Mouse (Mus musculus) midbrain, embryonic 16.5 days (tissue): Measurements from ENCODE around the gene Zfp827. TPM values are rescaled to one million over a fixed set of nuclear protein-coding genes. Genes with fewer than 3 reads are reported as not detected.
A peak's percentile ranks its signal among the peaks of the same experiment; 100 is the strongest.

ENCODE experiments used
- ATAC-seq: fragments of 200-750 bp; cut with Nextera tagmentation; 2 replicates; pipeline ENCODE4 v1.8.0; 2017; ENCODE audit warnings: moderate TSS enrichment
- H3K27ac ChIP-seq: fragments of 300-500 bp; sonication (generic); 2 replicates; pipeline ENCODE4 v1.5.1; 2014; ENCODE audit warnings: mild to moderate bottlenecking, low read length, mixed read lengths
- H3K27me3 ChIP-seq: fragments of 300-500 bp; sonication (generic); 2 replicates; pipeline ENCODE4 v1.6.1; 2014; ENCODE audit warnings: low read depth, low read length, mixed read lengths; ENCODE audit not compliant: control insufficient read depth, insufficient read depth
- H3K36me3 ChIP-seq: fragments of 300-500 bp; sonication (generic); 2 replicates; pipeline ENCODE4 v1.6.1; 2014; ENCODE audit warnings: mild to moderate bottlenecking, low read length, moderate library complexity, mixed read lengths; ENCODE audit not compliant: control insufficient read depth, insufficient read depth
- H3K4me1 ChIP-seq: fragments of 300-500 bp; sonication (generic); 2 replicates; pipeline ENCODE4 v1.6.1; 2014; ENCODE audit warnings: mild to moderate bottlenecking, low read length, mixed read lengths; ENCODE audit not compliant: control insufficient read depth, insufficient read depth
- H3K4me2 ChIP-seq: fragments of 300-500 bp; sonication (generic); 2 replicates; pipeline ENCODE4 v1.6.1; 2014; ENCODE audit warnings: mild to moderate bottlenecking, low read length, mixed read lengths
- H3K4me3 ChIP-seq: fragments of 300-500 bp; sonication (generic); 2 replicates; pipeline ENCODE4 v1.5.1; 2014; ENCODE audit warnings: low read depth, mild to moderate bottlenecking, low read length, moderate library complexity, mixed read lengths
- H3K9ac ChIP-seq: fragments of 300-500 bp; sonication (generic); 2 replicates; pipeline ENCODE4 v1.6.1; 2014; ENCODE audit warnings: low read depth, low read length, mixed read lengths
- H3K9me3 ChIP-seq: fragments of 300-500 bp; sonication (generic); replicated peaks from 2 replicates; pipeline ENCODE4 v1.6.1; 2014; ENCODE audit warnings: mild to moderate bottlenecking, low read length, mixed read lengths; ENCODE audit not compliant: control insufficient read depth, poor library complexity, severe bottlenecking
- WGBS: fragments of 180-500 bp; shearing (Covaris S2); extraction: QIAGEN DNeasy Blood & Tissue Kit; methylation state at CpG from one replicate; pipeline ENCODE4 v1.1.7; 2014; 5-methylcytosine and 5-hydroxymethylcytosine counted together
- polyA plus RNA-seq: library from polyadenylated mRNA; unstranded; fragments of >200 nt; fragmentation: Nextera tagmentation; extraction: Ambion mirVana; gene quantifications from 2 replicates; pipeline ENCODE4 v1.2.1, GENCODE M21; 2015

Zfp827 gene
- polyA plus RNA-seq, 1 experiment from 2014 or later: 11.6 TPM

DNA sequence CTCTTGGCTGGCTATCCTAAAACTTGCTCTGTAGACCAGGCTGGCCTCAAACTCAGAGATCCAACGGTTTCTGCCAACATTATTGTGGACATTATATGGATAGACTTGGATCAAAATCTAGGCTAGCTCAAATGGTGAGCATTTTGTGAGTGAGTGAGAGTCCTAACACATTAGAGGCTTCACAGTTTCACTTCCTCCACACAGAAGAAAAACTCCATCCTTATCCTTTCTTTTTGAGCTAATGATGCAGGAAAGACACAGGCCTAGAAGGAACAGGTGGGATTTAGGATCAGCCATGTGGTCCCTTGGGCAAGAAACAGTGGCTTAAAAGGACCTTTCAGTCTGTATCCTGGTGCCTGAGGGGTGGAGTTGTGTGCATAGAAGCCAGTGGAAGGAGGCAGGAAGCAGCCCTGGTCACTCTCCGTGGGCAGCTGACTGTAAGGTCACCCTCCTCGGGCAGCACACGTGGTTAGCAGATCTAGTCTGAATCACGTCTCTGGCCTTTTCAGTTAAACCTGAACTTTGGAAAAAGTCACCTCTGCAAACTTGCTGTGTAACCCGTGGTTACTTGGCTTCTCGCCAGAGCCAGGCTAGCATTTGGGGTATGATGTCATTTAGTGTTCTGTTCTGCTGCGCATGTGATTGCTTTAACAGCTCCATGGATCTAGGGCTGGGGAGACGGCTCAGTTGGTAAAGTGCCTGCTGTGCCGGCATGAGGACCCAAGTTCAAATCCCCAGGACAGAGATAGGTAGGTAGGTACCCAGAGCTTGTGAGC lies 134.5 kb downstream of the Zfp827 start:
- Histone ChIP-seq H3K27me3 (no peaks in the 10 kb centered on the region), H3K9me3 (no peaks in the 10 kb centered on the region), H3K9ac (no peak overlapping the region), H3K4me2 (no peak overlapping the region), H3K36me3 (peaks cover 5% of the 10 kb centered on the region; the same call in 1 of the 2 replicates), H3K4me3 (no peak overlapping the region), H3K4me1 (peaks cover 2% of the 10 kb centered on the region; the same call in 1 of the 2 replicates), H3K27ac (no peak overlapping the region)
- ATAC-seq: 0 out of 2 replicates have a peak, but pooled peaks have one; percentile 52
- 65% methylated on average over 10 of the region's 10 CpGs for WGBS

GRCm38 (mm10) chr8:79164336-79164735 lies 136.1 kb downstream of the Zfp827 start:
- ATAC-seq: no peak
- Histone ChIP-seq H3K27ac (no peak overlapping the region), H3K4me2 (no peak overlapping the region), H3K9me3 (no peaks in the 10 kb centered on the region), H3K4me3 (no peak overlapping the region), H3K4me1 (peaks cover 2% of the 10 kb centered on the region; the same call in 1 of the 2 replicates), H3K36me3 (0 out of 2 replicates have a peak, but pooled peaks cover 2% of the 10 kb centered on the region), H3K27me3 (no peaks in the 10 kb centered on the region), H3K9ac (no peak overlapping the region)
- 26% methylated on average over 1 of the region's 1 CpGs for whole genome bisulfite sequencing

DNA sequence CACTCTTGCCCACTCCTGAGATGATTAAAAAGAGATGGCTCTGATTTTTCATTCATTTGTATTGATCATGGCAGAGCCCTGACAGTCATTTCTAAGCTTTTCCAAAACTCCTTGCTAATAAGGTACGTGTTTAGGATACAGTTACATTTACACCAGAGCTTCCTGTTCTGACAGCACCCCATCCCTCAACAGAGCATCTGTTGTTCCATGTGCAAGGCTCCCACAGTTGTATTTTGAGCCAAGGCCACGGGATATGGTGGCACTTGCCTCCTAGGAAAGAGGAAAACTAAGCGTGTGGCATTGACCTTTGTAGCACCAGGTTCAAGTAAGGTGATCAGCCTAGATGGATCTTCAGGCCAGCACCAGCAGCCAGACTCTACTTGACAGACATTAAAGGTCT lies 137.0 kb downstream of the Zfp827 start:
- H3K4me3 ChIP-seq: no peak overlapping the region
- no peak overlapping the region for H3K27ac ChIP-seq
- peaks cover 2% of the 10 kb centered on the region; the same call in 1 of the 2 replicates for H3K4me1 ChIP-seq
- H3K27me3 ChIP-seq: no peaks in the 10 kb centered on the region
- H3K9ac ChIP-seq: no peak overlapping the region
- ATAC-seq: no peak
- no peak overlapping the region for H3K4me2 ChIP-seq
- WGBS: 97% methylated on average over 3 of the region's 3 CpGs
- H3K36me3 ChIP-seq: 0 out of 2 replicates have a peak, but pooled peaks cover 2% of the 10 kb centered on the region
- no peaks in the 10 kb centered on the region for H3K9me3 ChIP-seq

- H3K4me3 ChIP-seq: no peak overlapping the region
- WGBS: 64% methylated on average over 4 of the region's 4 CpGs
- no peaks in the 10 kb centered on the region for H3K27me3 ChIP-seq
Observed at GRCm38 (mm10) chr8:79173606-79174005, 145.4 kb downstream of the Zfp827 start.

DNA sequence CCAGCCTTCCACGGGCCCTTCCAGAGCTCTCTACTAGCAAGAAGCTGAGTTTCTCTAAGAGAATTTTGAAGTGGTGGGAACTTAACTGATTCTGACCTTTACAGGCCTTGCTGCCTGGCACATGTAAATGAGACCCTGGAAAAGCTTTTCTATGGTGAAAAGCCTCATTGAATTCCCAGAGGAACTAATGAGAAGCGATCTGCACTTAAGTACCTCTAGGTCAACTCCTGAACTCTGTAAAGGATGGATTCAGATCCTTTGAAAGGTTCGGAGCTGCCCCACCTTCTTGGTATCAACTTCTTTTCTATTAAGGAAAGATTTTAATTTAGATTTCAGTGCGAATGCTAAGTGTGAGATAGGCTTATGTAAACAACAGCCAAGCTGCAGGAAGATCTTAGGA lies 147.8 kb downstream of the Zfp827 start:
- peaks cover 17% of the 10 kb centered on the region for H3K36me3 ChIP-seq
- no peak overlapping the region for H3K4me3 ChIP-seq
- ATAC-seq: no peak
- H3K27ac ChIP-seq: no peak overlapping the region
- no peak overlapping the region for H3K4me2 ChIP-seq
- no peak overlapping the region for H3K9ac ChIP-seq
- H3K9me3 ChIP-seq: no peaks in the 10 kb centered on the region
- WGBS: 63% methylated on average over 4 of the region's 4 CpGs
- H3K4me1 ChIP-seq: no peaks in the 10 kb centered on the region; the same call in 1 of the 2 replicates
- H3K27me3 ChIP-seq: no peaks in the 10 kb centered on the region

More at GRCm38 (mm10) chr8:79173606-79174005, 145.4 kb downstream of the Zfp827 start:
- Histone ChIP-seq H3K9ac (no peak overlapping the region), H3K9me3 (no peaks in the 10 kb centered on the region), H3K36me3 (0 out of 2 replicates have a peak, but pooled peaks cover 5% of the 10 kb centered on the region), H3K27ac (no peak overlapping the region), H3K4me1 (no peaks in the 10 kb centered on the region; the same call in 1 of the 2 replicates), H3K4me2 (no peak overlapping the region)
- ATAC-seq: peak; percentile 46; the same call in 1 of the 2 replicates

- Histone ChIP-seq H3K36me3 (peaks cover 27% of the 10 kb centered on the region), H3K4me2 (no peak overlapping the region), H3K9me3 (no peaks in the 10 kb centered on the region), H3K27me3 (no peaks in the 10 kb centered on the region), H3K9ac (no peak overlapping the region), H3K4me1 (no peaks in the 10 kb centered on the region), H3K4me3 (no peak overlapping the region), H3K27ac (no peak overlapping the region)
- 90% methylated on average over 6 of the region's 6 CpGs for WGBS
- ATAC-seq: peak; percentile 46; the same call in 1 of the 2 replicates
Observed at GRCm38 (mm10) chr8:79179678-79180077, 151.4 kb downstream of the Zfp827 start.

DNA sequence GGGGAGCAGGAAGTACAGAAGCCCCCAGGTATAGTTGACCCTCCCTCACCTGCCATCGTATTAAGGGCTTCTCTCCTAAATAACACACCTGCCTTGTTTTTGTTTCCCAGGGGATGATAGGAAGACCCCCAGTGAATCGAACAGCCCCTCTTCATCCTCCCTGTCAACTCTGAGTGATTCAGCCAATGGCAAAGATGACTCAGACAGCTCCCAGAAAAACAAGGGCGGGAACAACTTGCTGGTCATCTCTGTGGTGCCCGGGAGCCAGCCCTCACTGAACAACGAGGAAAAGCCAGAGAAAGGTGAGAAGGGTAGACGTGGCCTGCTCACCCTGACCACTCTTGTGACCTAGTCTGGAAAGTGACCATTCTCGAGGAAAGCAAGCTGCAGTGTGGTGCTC lies 157.3 kb downstream of the Zfp827 start:
- Histone ChIP-seq H3K4me2 (no peak overlapping the region), H3K9ac (no peak overlapping the region), H3K27ac (no peak overlapping the region), H3K36me3 (peaks cover 34% of the 10 kb centered on the region), H3K4me1 (no peaks in the 10 kb centered on the region), H3K9me3 (no peaks in the 10 kb centered on the region), H3K27me3 (no peaks in the 10 kb centered on the region), H3K4me3 (no peak overlapping the region)
- no peak for ATAC-seq
- 89% methylated on average over 7 of the region's 7 CpGs for WGBS

DNA sequence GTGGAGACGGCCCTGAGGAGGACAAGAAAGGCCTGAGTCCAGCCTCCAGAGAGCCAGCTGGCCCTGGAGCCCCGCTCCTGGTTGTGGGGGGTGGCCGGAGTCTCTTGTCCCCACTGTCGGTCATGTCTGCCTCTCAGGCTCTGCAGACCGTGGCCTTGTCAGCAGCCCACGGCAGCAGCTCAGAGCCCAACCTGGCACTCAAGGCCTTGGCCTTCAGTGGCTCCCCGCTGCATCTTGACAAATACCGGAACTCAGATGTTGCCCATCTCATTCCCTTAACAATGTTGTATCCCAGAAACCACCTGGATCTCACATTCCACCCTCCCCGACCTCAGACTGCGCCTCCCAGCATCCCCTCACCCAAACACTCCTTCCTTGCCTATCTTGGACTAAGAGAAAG lies 161.8 kb downstream of the Zfp827 start:
- Histone ChIP-seq H3K4me1 (no peaks in the 10 kb centered on the region), H3K27me3 (no peaks in the 10 kb centered on the region), H3K9me3 (no peaks in the 10 kb centered on the region), H3K27ac (no peak overlapping the region), H3K4me2 (no peak overlapping the region), H3K4me3 (no peak overlapping the region), H3K9ac (no peak overlapping the region), H3K36me3 (peaks cover 27% of the 10 kb centered on the region)
- WGBS: 93% methylated on average over 10 of the region's 10 CpGs
- no peak for ATAC-seq

DNA sequence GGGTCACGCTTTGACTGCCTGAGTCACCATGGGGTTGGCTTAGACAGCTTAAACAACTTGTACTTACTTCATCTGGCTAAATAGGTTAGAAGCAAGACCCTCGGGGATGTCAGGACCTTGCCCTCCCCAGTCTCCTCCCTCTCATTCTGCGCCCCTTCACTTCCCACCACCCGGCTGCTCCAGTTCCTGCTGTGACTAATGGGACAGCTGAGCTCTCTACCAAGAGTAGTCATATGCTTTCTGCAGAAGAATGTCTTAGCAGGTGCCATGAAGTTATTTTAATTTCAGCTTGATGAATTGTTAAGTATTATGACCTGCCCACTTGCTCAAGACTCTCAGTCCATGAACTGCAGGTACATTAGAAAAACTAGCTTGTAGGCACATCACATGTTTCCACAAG lies 168.2 kb downstream of the Zfp827 start:
- no peak overlapping the region for H3K9ac ChIP-seq
- no peak overlapping the region for H3K4me2 ChIP-seq
- no peak overlapping the region for H3K4me3 ChIP-seq
- H3K36me3 ChIP-seq: peaks cover 6% of the 10 kb centered on the region
- no peak overlapping the region for H3K27ac ChIP-seq
- ATAC-seq: no peak
- WGBS: 88% methylated on average over 4 of the region's 4 CpGs
- H3K27me3 ChIP-seq: no peaks in the 10 kb centered on the region
- no peaks in the 10 kb centered on the region for H3K4me1 ChIP-seq
- no peaks in the 10 kb centered on the region for H3K9me3 ChIP-seq
